Mouse (Mus musculus) liver, postnatal 0 days (tissue): ENCODE data around the gene Olfr1510. TPM values are rescaled to one million over a fixed set of nuclear protein-coding genes. Genes with fewer than 3 reads are reported as not detected.
"Not testable (repeated sequence)": the region's sequence is repeated elsewhere in the genome, so short reads cannot be mapped to it uniquely, and the experiment has no call there.

Experiments
- ATAC-seq: fragments of 200-750 bp; cut with Nextera tagmentation; 2 replicates; pipeline ENCODE4 v1.8.0; 2017; ENCODE audit warnings: mild to moderate bottlenecking, moderate library complexity
- DNase-seq: peaks from one replicate; pipeline ENCODE4 v3.0.0-alpha.2; 2016
- H3K27ac ChIP-seq: fragments of 300-500 bp; sonication (generic); 2 replicates; pipeline ENCODE4 v1.5.1; 2014; ENCODE audit warnings: antibody characterized with exemption, moderate library complexity, mild to moderate bottlenecking, low read depth
- H3K27me3 ChIP-seq: fragments of 300-500 bp; sonication (generic); 2 replicates; pipeline ENCODE4 v1.6.1; 2014; ENCODE audit warnings: low read length, control low read depth, mixed read lengths; ENCODE audit not compliant: insufficient read depth
- H3K36me3 ChIP-seq: fragments of 300-500 bp; sonication (generic); replicated peaks from 2 replicates; pipeline ENCODE4 v1.6.1; 2014; ENCODE audit warnings: mild to moderate bottlenecking, control low read depth, low read length, moderate library complexity, mixed read lengths; ENCODE audit not compliant: insufficient read depth
- H3K4me1 ChIP-seq: fragments of 300-500 bp; sonication (generic); 2 replicates; pipeline ENCODE4 v1.6.1; 2014; ENCODE audit warnings: antibody characterized with exemption, mild to moderate bottlenecking, control low read depth; ENCODE audit not compliant: insufficient read depth
- H3K4me2 ChIP-seq: fragments of 300-500 bp; sonication (generic); 2 replicates; pipeline ENCODE4 v1.6.1; 2014; ENCODE audit warnings: low read depth, mild to moderate bottlenecking, low read length, moderate library complexity, mixed read lengths
- H3K4me3 ChIP-seq: fragments of 300-500 bp; sonication (generic); 2 replicates; pipeline ENCODE4 v1.5.1; 2014; ENCODE audit warnings: low read depth, low read length
- H3K9ac ChIP-seq: fragments of 300-500 bp; sonication (generic); replicated peaks from 2 replicates; pipeline ENCODE4 v1.6.1; 2014; ENCODE audit warnings: mild to moderate bottlenecking, moderate library complexity
- H3K9me3 ChIP-seq: fragments of 300-500 bp; sonication (generic); 2 replicates; pipeline ENCODE4 v1.6.1; 2016; ENCODE audit warnings: mild to moderate bottlenecking, control low read depth, low read length, mixed read lengths
- CTCF ChIP-seq: sonication (generic); IDR thresholded peaks from 2 replicates; pipeline ENCODE4 v1.5.1; 2016; ENCODE audit warnings: antibody characterized with exemption, low read depth
- EP300 ChIP-seq: IDR thresholded peaks from 2 replicates; pipeline ENCODE4 v1.6.1; 2016; ENCODE audit warnings: antibody characterized with exemption, low read depth, mild to moderate bottlenecking
- WGBS: fragments of 180-500 bp; shearing (Covaris S2); extraction: QIAGEN DNeasy Blood & Tissue Kit; methylation state at CpG from one replicate; pipeline ENCODE4 v1.1.7; 2014; ENCODE audit not compliant: insufficient replicate concordance; 5-methylcytosine and 5-hydroxymethylcytosine counted together
- polyA plus RNA-seq: library from polyadenylated mRNA; unstranded; fragments of >200 nt; fragmentation: Nextera tagmentation; extraction: Ambion mirVana; gene quantifications from 2 replicates; pipeline ENCODE4 v1.2.1, GENCODE M21; 2015

Olfr1510 gene
- polyA plus RNA-seq, 1 experiment from 2014 or later: not detected

DNA sequence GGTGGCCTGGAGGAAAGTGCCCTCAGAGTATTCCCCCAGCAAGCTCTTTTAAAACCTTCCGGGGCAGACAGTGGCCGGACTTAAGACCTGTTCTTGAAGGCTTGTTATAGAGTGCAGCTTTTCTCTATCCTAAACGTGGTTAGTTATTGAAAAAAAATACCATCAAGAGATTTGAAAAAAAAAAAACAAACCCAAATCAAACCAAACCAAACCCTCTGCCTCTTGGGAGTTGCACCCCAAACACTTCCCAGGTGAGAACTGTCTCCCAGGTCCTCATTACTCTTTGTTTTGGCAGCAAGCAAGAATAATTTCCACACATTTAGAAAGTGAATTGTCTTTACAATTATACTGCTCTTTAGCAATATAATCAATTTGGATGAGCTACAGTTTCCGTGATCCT is 16.9 kb downstream of the Olfr1510 start, which contains the start of gene Olfr1511:
Olfr1511 (minus strand) TSS at position 101 of the 400 bp plus-strand sequence.
- DNase-seq: no peak
- no peaks in the 10 kb centered on the region for H3K27me3 ChIP-seq
- no peak within 1 kb of the TSS for H3K4me2 ChIP-seq
- ATAC-seq: no peak
- no peak within 1 kb of the TSS for H3K4me3 ChIP-seq
- no peaks in the 10 kb centered on the region for H3K9me3 ChIP-seq
- no peaks in the 10 kb centered on the region for H3K36me3 ChIP-seq
- H3K27ac ChIP-seq: no peak within 1 kb of the TSS
- TF ChIP-seq CTCF: no peak
- no peak for TF ChIP-seq EP300
- 68% methylated on average over 4 of the region's 4 CpGs for WGBS
- no peaks in the 10 kb centered on the region for H3K4me1 ChIP-seq
- H3K9ac ChIP-seq: no peak within 1 kb of the TSS

- ATAC-seq, H3K27ac ChIP-seq, DNase-seq, H3K4me3 ChIP-seq, H3K9me3 ChIP-seq, H3K36me3 ChIP-seq, H3K4me1 ChIP-seq, H3K27me3 ChIP-seq, H3K4me2 ChIP-seq, H3K9ac ChIP-seq: not testable (repeated sequence)
- WGBS: 51% methylated on average over 8 of the region's 9 CpGs
These were observed 23.9 kb downstream of the Olfr1510 start for GRCm38 (mm10) chr14:52390084-52390848.

DNA sequence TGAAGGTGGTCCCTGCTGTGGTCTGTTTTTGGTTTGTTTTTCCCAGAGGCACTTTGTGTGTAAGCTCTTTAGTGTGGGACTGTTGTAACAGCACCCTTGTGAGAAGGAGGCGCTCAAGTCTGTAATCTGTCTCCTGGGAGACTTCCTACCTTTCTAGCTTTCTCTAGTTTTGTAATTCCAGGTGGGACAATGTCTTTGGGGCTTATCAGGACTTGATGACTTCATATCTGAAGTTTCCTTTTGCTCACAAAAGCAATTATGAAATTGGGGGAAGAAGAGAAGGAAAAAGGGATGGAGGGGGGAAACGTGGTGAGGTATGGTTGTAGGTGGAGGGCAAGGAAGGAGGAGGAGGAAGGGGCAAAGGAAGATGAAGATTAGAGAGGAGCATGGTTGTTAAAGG is 35.1 kb downstream of the Olfr1510 start, which contains the start of gene Olfr1512:
Olfr1512 (minus strand) TSS at position 101 of the 400 bp plus-strand sequence.
- no peaks in the 10 kb centered on the region for H3K4me1 ChIP-seq
- DNase-seq (no peak), ATAC-seq (no peak)
- H3K27ac ChIP-seq: no peak within 1 kb of the TSS
- WGBS: 56% methylated on average over 2 of the region's 2 CpGs
- H3K27me3 ChIP-seq: no peaks in the 10 kb centered on the region
- H3K4me2 ChIP-seq: no peak within 1 kb of the TSS
- TF ChIP-seq CTCF (no peak), EP300 (no peak)
- H3K9ac ChIP-seq: no peak within 1 kb of the TSS
- H3K4me3 ChIP-seq: no peak within 1 kb of the TSS
- H3K9me3 ChIP-seq: no peaks in the 10 kb centered on the region
- no peaks in the 10 kb centered on the region for H3K36me3 ChIP-seq

DNA sequence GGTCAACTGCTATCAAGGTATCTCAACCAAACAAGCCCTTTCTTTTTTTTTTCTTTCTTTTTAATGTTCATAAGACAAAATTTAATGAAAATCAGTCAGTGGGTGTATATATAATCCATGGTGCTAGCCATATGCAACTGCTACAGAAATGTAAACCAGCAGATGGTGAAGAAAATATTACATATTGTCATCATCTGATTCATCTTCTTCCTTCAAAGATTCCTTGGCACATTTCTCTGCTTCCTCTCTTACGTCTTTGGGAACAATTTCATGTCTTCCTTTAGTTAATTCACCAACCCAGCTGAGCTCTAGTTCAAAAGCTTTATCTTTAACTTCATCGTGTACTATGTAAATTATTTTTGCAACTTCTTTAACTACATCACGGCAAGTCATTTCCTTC is 45.4 kb downstream of the Olfr1510 start:
- Histone ChIP-seq H3K4me2 (no peak overlapping the region), H3K9me3 (no peaks in the 10 kb centered on the region), H3K27ac (no peak overlapping the region), H3K9ac (no peak overlapping the region), H3K27me3 (no peaks in the 10 kb centered on the region), H3K4me1 (no peaks in the 10 kb centered on the region), H3K36me3 (no peaks in the 10 kb centered on the region), H3K4me3 (no peak overlapping the region)
- DNase-seq: no peak
- no peak for TF ChIP-seq EP300
- no peak for TF ChIP-seq CTCF
- WGBS: 80% methylated on average over 3 of the region's 3 CpGs
- ATAC-seq: no peak

Other genes starting within 250 kb of the Olfr1510 start
- 15.7 and 18.0 TPM in 2 replicates for gene Supt16, start 217.0 kb downstream of the Olfr1510 start, polyA plus RNA-seq
- 8.5 and 10.0 TPM in 2 replicates for gene Chd8, start 156.6 kb downstream of the Olfr1510 start, polyA plus RNA-seq
- 12.1 and 13.4 TPM in 2 replicates for gene Tox4, start 135.2 kb downstream of the Olfr1510 start, polyA plus RNA-seq
- gene Rab2b, start 134.8 kb downstream of the Olfr1510 start, polyA plus RNA-seq: 2.7 and 2.8 TPM in 2 replicates
- 7.2 and 8.1 TPM in 2 replicates for gene Mettl3, start 109.2 kb downstream of the Olfr1510 start, polyA plus RNA-seq
- gene Sall2, start 85.6 kb downstream of the Olfr1510 start, polyA plus RNA-seq: 0.63 and 0.85 TPM in 2 replicates
- gene Olfr1513, start 58.0 kb downstream of the Olfr1510 start, polyA plus RNA-seq: not detected in 2 replicates
- not detected in 2 replicates for gene Olfr1512, start 35.2 kb downstream of the Olfr1510 start, polyA plus RNA-seq
- not detected in 2 replicates for gene Olfr1511, start 17.0 kb downstream of the Olfr1510 start, polyA plus RNA-seq
- gene Olfr1509, start 28.6 kb upstream of the Olfr1510 start, polyA plus RNA-seq: not detected in 2 replicates
- gene Olfr1508, start 53.1 kb upstream of the Olfr1510 start, polyA plus RNA-seq: not detected in 2 replicates
- gene Olfr1507, start 81.4 kb upstream of the Olfr1510 start, polyA plus RNA-seq: not detected in 2 replicates